Mouse (Mus musculus) heart, adult 2 months (tissue): ENCODE measurements around the gene Klrb1a.

Experiments
- CTCF ChIP-seq: fragments of 200-600 bp; IDR thresholded peaks from 2 replicates; pipeline ENCODE4 v1.8.1; 2022; ENCODE audit warnings: antibody characterized with exemption, mild to moderate bottlenecking, moderate library complexity
- POLR2A ChIP-seq: fragments of 200-500 bp; IDR thresholded peaks from 2 replicates; pipeline ENCODE4 v1.6.1; 2011; ENCODE audit warnings: mild to moderate bottlenecking, low read depth, low read length, control low read depth; ENCODE audit not compliant: insufficient read depth

DNA sequence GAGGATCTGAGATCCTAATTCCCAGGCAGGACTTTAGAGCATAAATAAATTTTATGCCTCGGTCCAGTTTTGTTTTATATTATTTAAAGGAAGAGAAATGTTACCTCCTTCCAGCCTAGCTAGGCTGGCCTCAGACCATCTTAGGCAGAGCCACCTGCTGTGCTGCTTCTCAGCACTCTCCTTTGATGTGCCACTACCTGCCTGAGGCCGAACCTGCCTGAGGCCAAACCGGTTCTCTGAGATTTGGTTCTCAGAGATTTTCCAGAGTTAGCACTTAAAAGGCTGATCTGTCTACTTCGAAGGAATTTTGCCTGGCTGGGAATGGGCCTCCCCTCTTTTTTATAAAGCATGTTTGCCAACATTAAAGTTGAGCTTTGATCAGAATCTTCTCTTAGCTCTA, 46.6 kb upstream of the Klrb1a start:
- no peak for TF ChIP-seq POLR2A
- no peak for TF ChIP-seq CTCF
